Mouse (Mus musculus): Measurements from ENCODE around the gene Gm49380.

Gm49380 gene

GRCm38 (mm10) chr9:44113105-44113789 lies at the start of gene Gm49380, which contains the start of gene Rnf26:
Gm49380 (minus strand) TSS chr9:44113500.
Rnf26 (minus strand) TSS chr9:44113517.
- DNase-seq (ENCODE audit: low read depth) = peak; percentile 98

- no peak for DNase-seq (ENCODE audit: low read depth)
Measured at GRCm38 (mm10) chr9:44159886-44160285, 46.6 kb upstream of the Gm49380 start.

- peak; percentile 44 for DNase-seq (ENCODE audit: low read depth)
Measured at GRCm38 (mm10) chr9:44147290-44147689, 34.0 kb upstream of the Gm49380 start.

- DNase-seq (ENCODE audit: low read depth) = no peak
Measured at GRCm38 (mm10) chr9:44144718-44145060, 31.4 kb upstream of the Gm49380 start.

- DNase-seq (ENCODE audit: low read depth) = no peak
Measured at GRCm38 (mm10) chr9:44144023-44144717, 30.9 kb upstream of the Gm49380 start.

GRCm38 (mm10) chr9:44143421-44143820 lies 30.1 kb upstream of the Gm49380 start:
- DNase-seq (ENCODE audit: low read depth) = no peak

GRCm38 (mm10) chr9:44141951-44142350 lies 28.7 kb upstream of the Gm49380 start:
- DNase-seq (ENCODE audit: low read depth) = no peak

GRCm38 (mm10) chr9:44137846-44138245 lies 24.5 kb upstream of the Gm49380 start:
- DNase-seq (ENCODE audit: low read depth) = no peak

GRCm38 (mm10) chr9:44135731-44136411 lies 22.6 kb upstream of the Gm49380 start:
- DNase-seq (ENCODE audit: low read depth) = no peak

- DNase-seq (ENCODE audit: low read depth) = peak; percentile 54
Measured at GRCm38 (mm10) chr9:44134851-44135730, 21.8 kb upstream of the Gm49380 start.

GRCm38 (mm10) chr9:44134101-44134850 lies 21.0 kb upstream of the Gm49380 start, which contains the start of gene Mcam:
Mcam (plus strand) TSS chr9:44134469.
- no peak for DNase-seq (ENCODE audit: low read depth)

GRCm38 (mm10) chr9:44133287-44133686 lies 20.0 kb upstream of the Gm49380 start:
- DNase-seq (ENCODE audit: low read depth) = no peak

GRCm38 (mm10) chr9:44132200-44132599 lies 18.9 kb upstream of the Gm49380 start:
- DNase-seq (ENCODE audit: low read depth) = no peak

GRCm38 (mm10) chr9:44131276-44131590 lies 17.9 kb upstream of the Gm49380 start:
- no peak for DNase-seq (ENCODE audit: low read depth)

GRCm38 (mm10) chr9:44130581-44131275 lies 17.4 kb upstream of the Gm49380 start:
- DNase-seq (ENCODE audit: low read depth) = peak; percentile 50

- peak; percentile 87 for DNase-seq (ENCODE audit: low read depth)
Measured at GRCm38 (mm10) chr9:44130034-44130433, 16.7 kb upstream of the Gm49380 start.

- no peak for DNase-seq (ENCODE audit: low read depth)
Measured at GRCm38 (mm10) chr9:44129633-44130032, 16.3 kb upstream of the Gm49380 start.

GRCm38 (mm10) chr9:44127351-44127801 lies 14.1 kb upstream of the Gm49380 start:
- DNase-seq (ENCODE audit: low read depth) = no peak

- DNase-seq (ENCODE audit: low read depth) = no peak
Measured at GRCm38 (mm10) chr9:44126746-44127145, 13.4 kb upstream of the Gm49380 start.

GRCm38 (mm10) chr9:44125546-44126428 lies 12.5 kb upstream of the Gm49380 start:
- peak; percentile 93 for DNase-seq (ENCODE audit: low read depth)
